ENCODE assay signal across 8 mouse cellular contexts in the genomic region with DNA sequence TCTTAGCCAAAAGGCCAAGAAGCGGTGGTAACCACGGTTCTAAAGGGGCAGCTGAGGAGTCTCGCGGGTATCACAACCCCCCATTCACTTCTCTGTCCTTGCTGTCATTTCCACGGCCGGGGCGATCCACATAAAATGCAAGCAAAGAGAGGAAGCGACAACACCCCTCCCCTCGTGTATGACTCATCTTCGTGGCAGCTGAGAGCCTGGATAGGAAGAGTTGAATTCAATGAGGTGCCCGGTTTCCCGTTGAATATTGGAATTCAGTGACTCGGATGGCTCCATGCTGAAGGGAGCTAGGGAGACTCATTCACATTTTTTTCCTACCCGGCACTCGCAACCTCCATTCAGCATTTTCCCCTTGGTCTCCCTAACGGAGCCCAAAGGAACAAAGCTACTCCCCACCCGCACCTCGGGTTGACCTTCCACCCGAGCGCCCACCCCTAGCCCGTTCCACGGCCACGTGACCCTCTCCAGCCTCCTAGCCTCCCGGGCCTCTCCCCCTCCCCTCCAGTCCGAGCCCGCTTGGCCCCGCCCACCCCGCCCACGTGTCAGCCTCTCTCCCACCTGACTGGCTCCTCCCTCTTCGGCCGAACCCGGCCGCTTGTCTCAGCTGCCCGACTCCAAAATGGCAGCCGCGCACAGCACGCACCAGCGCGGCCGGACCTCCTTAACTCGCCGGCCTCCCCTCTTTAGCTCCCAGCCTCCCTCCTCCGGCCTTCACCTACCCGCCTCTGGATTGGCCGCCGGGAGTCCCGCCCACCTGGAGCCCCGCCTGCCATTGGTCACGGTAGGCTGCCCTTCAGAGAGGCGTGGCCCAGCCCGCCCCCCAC. TPM values are rescaled to one million over a fixed set of nuclear protein-coding genes. Genes with fewer than 3 reads are reported as not detected.
DNase-seq lines count a peak whose midpoint lies in the region; ATAC-seq lines count a peak whose summit lies in the region.

No protein-coding gene starts in this region.

- peak overlapping the region; percentile 78 for H3K4me3 ChIP-seq in lung, embryonic 16.5 days (ENCODE audit: low read length)

- WGBS in lung, embryonic 16.5 days: under 1% methylated on average over 48 of the region's 51 CpGs

- H3K27ac ChIP-seq in lung, embryonic 16.5 days (ENCODE audit: low read length): peak overlapping the region; percentile 79

- ATAC-seq in hematopoietic stem cell, adult 5-6 weeks (replicated peaks in 1 of 2; ENCODE audit: insufficient read depth in 1 of 2, low FRiP score in 2 of 2, low TSS enrichment in 1 of 2, low read depth in 1 of 2, poor library complexity in 2 of 2, severe bottlenecking in 2 of 2): peak; percentile 93
- ATAC-seq in lung, embryonic 16.5 days (ENCODE audit: low read depth): peak; percentile 99

- no peaks in the 10 kb centered on the region for H3K27me3 ChIP-seq in lung, embryonic 16.5 days (ENCODE audit: control insufficient read depth, insufficient read depth, low read depth, low read length)

- H3K4me2 ChIP-seq in lung, embryonic 16.5 days (ENCODE audit: low read depth, low read length): peak overlapping the region; percentile 88

- peak; percentile 91 for DNase-seq in MEL-GATA-1-ER (ENCODE audit: extremely low read depth, low read depth)
- peak; percentile 97 for DNase-seq in cerebellum, adult 8-10 months
- peak; percentile 97 for DNase-seq in forelimb bud, embryonic 11.5 days (ENCODE audit: low read depth, low spot score)
- DNase-seq in layer of hippocampus, adult 9-10 months (ENCODE audit: low spot score): peak; percentile 95
- peak; percentile 87 for DNase-seq in ovary, postnatal 10 days (ENCODE audit: low spot score)
- peak; percentile 86 to 92 for DNase-seq in thymus, postnatal 10 days (ENCODE audit: low spot score in 2 of 2)

- peaks cover 12% of the 10 kb centered on the region for H3K4me1 ChIP-seq in lung, embryonic 16.5 days (replicated peaks; ENCODE audit: control insufficient read depth, insufficient read depth, low read length)

- peak overlapping the region; percentile 83 for H3K9ac ChIP-seq in lung, embryonic 16.5 days (ENCODE audit: low read length)

- H3K36me3 ChIP-seq in lung, embryonic 16.5 days (ENCODE audit: control insufficient read depth, insufficient read depth, low read length): no peaks in the 10 kb centered on the region

- H3K9me3 ChIP-seq in lung, embryonic 16.5 days (ENCODE audit: control insufficient read depth, low read length): no peaks in the 10 kb centered on the region

RNA-seq across cellular contexts. Expression of gene Socs5, which starts 0.6 kb away (rescaled TPM):
- 16.4 and 20.0 TPM in 2 replicates for total RNA-seq in hematopoietic stem cell, adult 5-6 weeks (2017)
- polyA plus RNA-seq in lung, embryonic 16.5 days (2015; fragmentation: Nextera tagmentation; extraction: Ambion mirVana): 10.5 and 11.6 TPM in 2 replicates

Comparison
In these comparisons a context has a peak if more than half of its experiments do, and no peak if none do; other contexts are left out.
1. Peak in every context shown above with its lines: DNase-seq, ATAC-seq, H3K4me3 ChIP-seq and H3K27ac ChIP-seq.